8 mouse cellular contexts compared by ENCODE assay signal in the genomic region with DNA sequence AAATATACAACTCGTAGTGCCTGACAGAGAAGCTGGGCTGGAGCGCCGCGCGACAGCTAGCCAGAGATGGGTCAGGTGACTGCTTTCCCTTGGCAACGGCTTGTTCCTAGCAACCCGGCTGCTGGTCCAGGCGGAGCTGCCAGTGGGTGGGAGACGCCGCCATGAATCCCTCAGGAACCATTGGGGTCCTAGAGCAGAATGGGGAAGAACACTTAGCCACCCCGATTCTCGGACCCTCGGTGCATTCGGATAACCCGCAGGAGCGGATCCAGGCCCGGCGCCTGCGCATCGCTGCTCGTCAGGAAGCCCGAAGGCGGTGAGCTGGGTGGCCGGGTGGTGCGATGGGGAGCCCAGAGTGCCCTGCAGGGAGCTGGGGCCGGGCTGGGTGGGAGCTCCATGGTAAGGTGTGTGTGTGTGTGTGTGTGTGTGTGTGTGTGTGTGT. TPM values are rescaled to one million over a fixed set of nuclear protein-coding genes. Genes with fewer than 3 reads are reported as not detected.
DNase-seq lines count a peak whose midpoint lies in the region; ATAC-seq and TF ChIP-seq lines count a peak whose summit lies in the region.

A gene (plus strand): TSS at position 98 of the 442 bp plus-strand sequence.

- peak within 1 kb of the TSS; percentile 51 for H3K4me3 ChIP-seq in hindbrain, postnatal 0 days (ENCODE audit: low read length)
- H3K4me3 ChIP-seq in limb, embryonic 11.5 days (ENCODE audit: low read depth, low read length): peak within 1 kb of the TSS; percentile 35
- H3K4me3 ChIP-seq in midbrain, postnatal 0 days (ENCODE audit: low read depth, low read length): peak within 1 kb of the TSS; percentile 58

- H3K27ac ChIP-seq in hindbrain, postnatal 0 days: peak within 1 kb of the TSS; percentile 54; the same call in 1 of the 2 replicates
- H3K27ac ChIP-seq in limb, embryonic 11.5 days (replicated peaks; ENCODE audit: low read depth, low read length): no peak within 1 kb of the TSS
- H3K27ac ChIP-seq in midbrain, postnatal 0 days (ENCODE audit: low read depth, low read length): peak within 1 kb of the TSS; percentile 63; the same call in 1 of the 2 replicates

- peaks cover 5% of the 10 kb centered on the region; the same call in 1 of the 2 replicates for H3K9me3 ChIP-seq in hindbrain, postnatal 0 days (ENCODE audit: low read length)
- H3K9me3 ChIP-seq in limb, embryonic 11.5 days (ENCODE audit: control insufficient read depth, low read length): peaks cover 2% of the 10 kb centered on the region; the same call in 1 of the 2 replicates
- no peaks in the 10 kb centered on the region for H3K9me3 ChIP-seq in midbrain, postnatal 0 days (ENCODE audit: low read length)

- no peaks in the 10 kb centered on the region for H3K27me3 ChIP-seq in hindbrain, postnatal 0 days (ENCODE audit: insufficient read depth, low read length)
- H3K27me3 ChIP-seq in limb, embryonic 11.5 days (ENCODE audit: control insufficient read depth, insufficient read depth, low read length): no peaks in the 10 kb centered on the region
- no peaks in the 10 kb centered on the region for H3K27me3 ChIP-seq in midbrain, postnatal 0 days (ENCODE audit: insufficient read depth, low read length)

- ATAC-seq in frontal cortex, adult (ENCODE audit: low TSS enrichment): peak; percentile 99
- peak; percentile 93 for ATAC-seq in hindbrain, postnatal 0 days
- ATAC-seq in limb, embryonic 11.5 days (ENCODE audit: insufficient number of reproducible peaks, low FRiP score, low TSS enrichment, low read depth): 0 out of 2 replicates have a peak, but pooled peaks have one; percentile 51
- ATAC-seq in midbrain, postnatal 0 days (ENCODE audit: low FRiP score): peak; percentile 86
- ATAC-seq in inflammation-experienced regulatory T-cells, adult 6 months: no peak

- H3K36me3 ChIP-seq in hindbrain, postnatal 0 days (ENCODE audit: insufficient read depth, low read length): no peaks in the 10 kb centered on the region
- no peaks in the 10 kb centered on the region for H3K36me3 ChIP-seq in limb, embryonic 11.5 days (ENCODE audit: control insufficient read depth, insufficient read depth, low read length)
- H3K36me3 ChIP-seq in midbrain, postnatal 0 days (ENCODE audit: insufficient read depth, low read length): no peaks in the 10 kb centered on the region

- H3K4me1 ChIP-seq in hindbrain, postnatal 0 days (ENCODE audit: insufficient read depth, low read length): no peaks in the 10 kb centered on the region
- H3K4me1 ChIP-seq in limb, embryonic 11.5 days (ENCODE audit: control insufficient read depth, insufficient read depth, low read length): no peaks in the 10 kb centered on the region
- H3K4me1 ChIP-seq in midbrain, postnatal 0 days (ENCODE audit: insufficient read depth, low read length): no peaks in the 10 kb centered on the region

- TF ChIP-seq CTCF in hindbrain, postnatal 0 days (IDR thresholded peaks at IDR 0.05; ENCODE audit: low read depth): no peak
- no peak for TF ChIP-seq CTCF in midbrain, postnatal 0 days (IDR thresholded peaks at IDR 0.05)

- peak within 1 kb of the TSS; percentile 51 for H3K9ac ChIP-seq in hindbrain, postnatal 0 days (replicated peaks; ENCODE audit: low read length)
- peak within 1 kb of the TSS; percentile 30 for H3K9ac ChIP-seq in limb, embryonic 11.5 days (ENCODE audit: low read length)
- H3K9ac ChIP-seq in midbrain, postnatal 0 days (replicated peaks; ENCODE audit: low read length, poor library complexity, severe bottlenecking): peak within 1 kb of the TSS; percentile 51

- H3K4me2 ChIP-seq in hindbrain, postnatal 0 days (ENCODE audit: low read depth, low read length): peak within 1 kb of the TSS; percentile 70
- peak within 1 kb of the TSS; percentile 66 for H3K4me2 ChIP-seq in limb, embryonic 11.5 days (ENCODE audit: low read depth, severe bottlenecking)
- H3K4me2 ChIP-seq in midbrain, postnatal 0 days (ENCODE audit: low read depth, low read length, poor library complexity, severe bottlenecking): peak within 1 kb of the TSS; percentile 70

- WGBS in hindbrain, postnatal 0 days: 1% methylated on average over 26 of the region's 26 CpGs
- WGBS in limb, embryonic 11.5 days: 4% methylated on average over 26 of the region's 26 CpGs
- WGBS in midbrain, postnatal 0 days: 2% methylated on average over 26 of the region's 26 CpGs

- peak; percentile 8 for DNase-seq in gastrocnemius, adult 18-20 months (ENCODE audit: low spot score)
- DNase-seq in gastrocnemius, postnatal 25 days: no peak
- DNase-seq in cerebellum, adult 9-10 months: peak; percentile 40
- peak; percentile 80 for DNase-seq in hindbrain, postnatal 0 days (ENCODE audit: low spot score)
- DNase-seq in limb, embryonic 11.5 days (ENCODE audit: low spot score): peak; percentile 72
- DNase-seq in midbrain, postnatal 0 days (ENCODE audit: low spot score): peak; percentile 85

RNA-seq across cellular contexts. Expression of the gene that starts here (rescaled TPM):
- not detected for total RNA-seq in gastrocnemius, adult 18-20 months (2021)
- total RNA-seq in gastrocnemius, postnatal 25 days (2021): not detected
- total RNA-seq in hindbrain, postnatal 0 days (2014; rRNA removed): 4.6 and 4.9 TPM in 2 replicates
- 6.6 TPM in 2 replicates for polyA plus RNA-seq in hindbrain, postnatal 0 days (2015; fragmentation: Nextera tagmentation; extraction: Ambion mirVana)
- 0.44 TPM in 1 of 2 replicates, not detected in the other for polyA plus RNA-seq in limb, embryonic 11.5 days (2014; fragmentation: Nextera tagmentation; extraction: Ambion mirVana)
- total RNA-seq in midbrain, postnatal 0 days (2014; rRNA removed): 5.9 and 7.6 TPM in 2 replicates
- polyA plus RNA-seq in midbrain, postnatal 0 days (2015; fragmentation: Nextera tagmentation; extraction: Ambion mirVana): 10.2 and 11.2 TPM in 2 replicates
- 1 to 10 TPM in 2 of 3 experiments, under 1 TPM in 1; 0.50 to 3.1 (median 1.5) TPM for polyA plus RNA-seq in inflammation-experienced regulatory T-cells, adult 6 months (2017; shearing (Covaris generic))

Comparison
In these comparisons a context has a peak if more than half of its experiments do, and no peak if none do; other contexts are left out.
1. Peak in DNase-seq in gastrocnemius, adult 18-20 months; RNA of the gene not detected or under 1 TPM.
2. Peak in DNase-seq, ATAC-seq, H3K4me3 ChIP-seq, H3K9ac ChIP-seq and H3K4me2 ChIP-seq in limb, embryonic 11.5 days; RNA of the gene not detected or under 1 TPM.